Comparison of ENCODE assay signal across 24 mouse cellular contexts in genomic region chr2:173156923-173157322, GRCm38 (mm10). TPM values are rescaled to one million over a fixed set of nuclear protein-coding genes. Genes with fewer than 3 reads are reported as not detected.
"Had no signal": no experiment of that assay in that cellular context is flagged by ENCODE, and none has a peak within 500 bp of the region (broad histone marks: within the 10 kb centered on the region; RNA-seq: fewer than 3 reads in every experiment).

No protein-coding gene starts in this region.

- H3K36me3 ChIP-seq: intestine, embryonic 15.5 days; kidney, embryonic 15.5 days; liver, embryonic 13.5 days; midbrain, embryonic 12.5 days; midbrain, embryonic 15.5 days; neural tube, embryonic 12.5 days; neural tube, embryonic 15.5 days; stomach, embryonic 15.5 days had no signal

- H3K27me3 ChIP-seq: intestine, embryonic 15.5 days; liver, embryonic 13.5 days; midbrain, embryonic 12.5 days; midbrain, embryonic 15.5 days; neural tube, embryonic 12.5 days; stomach, embryonic 15.5 days had no signal

- H3K9ac ChIP-seq: intestine, embryonic 15.5 days; kidney, embryonic 15.5 days; liver, embryonic 13.5 days; lung, embryonic 14.5 days; midbrain, embryonic 12.5 days; midbrain, embryonic 15.5 days; neural tube, embryonic 12.5 days; neural tube, embryonic 15.5 days; stomach, embryonic 15.5 days had no signal

- ATAC-seq: intestine, embryonic 15.5 days; lung, postnatal 0 days; midbrain, embryonic 15.5 days had no signal

- H3K4me1 ChIP-seq: midbrain, embryonic 12.5 days; midbrain, embryonic 15.5 days; neural tube, embryonic 12.5 days had no signal

- H3K4me2 ChIP-seq: intestine, embryonic 15.5 days; kidney, embryonic 15.5 days; liver, embryonic 13.5 days; lung, embryonic 14.5 days; midbrain, embryonic 12.5 days; midbrain, embryonic 15.5 days; neural tube, embryonic 12.5 days; neural tube, embryonic 15.5 days; stomach, embryonic 15.5 days had no signal

- H3K27ac ChIP-seq: intestine, embryonic 15.5 days; kidney, embryonic 15.5 days; left cerebral cortex, adult 2 months; liver, embryonic 13.5 days; macrophage; midbrain, embryonic 12.5 days; midbrain, embryonic 15.5 days; neural tube, embryonic 12.5 days; neural tube, embryonic 15.5 days; stomach, embryonic 15.5 days had no signal

- H3K9me3 ChIP-seq: intestine, embryonic 15.5 days; kidney, embryonic 15.5 days; liver, embryonic 13.5 days; midbrain, embryonic 12.5 days; midbrain, embryonic 15.5 days; neural tube, embryonic 12.5 days; neural tube, embryonic 15.5 days; stomach, embryonic 15.5 days had no signal

- H3K4me3 ChIP-seq: intestine, embryonic 15.5 days; kidney, embryonic 15.5 days; left cerebral cortex, adult 2 months; liver, embryonic 13.5 days; midbrain, embryonic 12.5 days; midbrain, embryonic 15.5 days; neural tube, embryonic 12.5 days; neural tube, embryonic 15.5 days; stomach, embryonic 15.5 days had no signal

- DNase-seq: layer of hippocampus, postnatal 36 days; liver, embryonic 13.5 days; lung, embryonic 14.5 days; right cerebral cortex, adult 18-20 months; right cerebral cortex, postnatal 14 days; right cerebral cortex, postnatal 4 days; spleen, adult 18-20 months; thymus, postnatal 25 days had no signal

RNA-seq across cellular contexts. Expression of gene Pck1, which starts 4.1 kb away (rescaled TPM):
- total RNA-seq: layer of hippocampus, postnatal 10 days; layer of hippocampus, postnatal 36 days; left cerebral cortex, postnatal 10 days; left cerebral cortex, postnatal 36 days; megakaryocyte, adult 5-6 weeks had no signal
- polyA plus RNA-seq: lung, embryonic 14.5 days; macrophage; midbrain, embryonic 12.5 days; midbrain, embryonic 15.5 days; neural tube, embryonic 12.5 days; neural tube, embryonic 15.5 days had no signal

RNA-seq across cellular contexts. Expression of gene Ctcfl, which starts 37.6 kb away (rescaled TPM):
- total RNA-seq: layer of hippocampus, adult 8-10 months; layer of hippocampus, postnatal 10 days; layer of hippocampus, postnatal 36 days; left cerebral cortex, postnatal 10 days; megakaryocyte, adult 5-6 weeks had no signal
- polyA plus RNA-seq: limb, embryonic 14.5 days; lung, postnatal 0 days; macrophage; midbrain, embryonic 12.5 days had no signal
